Mouse (Mus musculus): ENCODE results near the gene Cyp1a2. TPM values are rescaled to one million over a fixed set of nuclear protein-coding genes. Genes with fewer than 3 reads are reported as not detected.

The Cyp1a2 gene
- total RNA-seq, 2 experiments from 2014 or later: not detected

DNA sequence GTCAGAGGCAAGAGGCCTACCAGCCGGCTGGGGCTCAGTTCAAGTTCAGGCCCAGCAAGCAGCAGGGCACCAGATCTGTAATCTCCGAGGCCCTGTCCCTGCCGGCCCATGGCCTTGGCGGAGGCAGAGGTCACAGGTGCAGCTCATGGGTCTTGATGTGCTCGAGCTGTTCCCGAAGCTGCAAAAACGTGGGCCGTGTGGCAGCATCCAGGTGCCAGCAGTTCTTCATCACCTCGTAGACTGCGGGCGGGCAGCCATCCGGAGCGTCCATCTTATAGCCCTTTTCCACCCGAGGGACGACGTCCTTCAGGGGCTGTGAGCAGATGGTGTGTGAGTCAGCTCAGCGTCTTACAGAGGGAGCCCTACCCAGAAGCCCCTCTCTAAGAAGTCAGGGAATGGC lies 56.3 kb downstream of the Cyp1a2 start:
- no peak for DNase-seq (ENCODE audit: low spot score in 2 of 2)

Other genes with a start within 250 kb of the Cyp1a2 start
- gene Ppcdc, start 243.6 kb downstream of the Cyp1a2 start, total RNA-seq (2021): 10 to 100 TPM; 16.8 to 17.3 TPM
- 100 to 1,000 TPM; 381 to 382 TPM for gene Scamp5, start 215.6 kb downstream of the Cyp1a2 start, total RNA-seq (2021)
- gene Rpp25, start 179.7 kb downstream of the Cyp1a2 start, total RNA-seq (2021): 10 to 100 TPM; 12.8 to 13.3 TPM
- gene Cox5a, start 162.4 kb downstream of the Cyp1a2 start, total RNA-seq (2021): 100 to 1,000 TPM; 372 to 373 TPM
- 10 to 100 TPM; 16.5 to 24.3 TPM for gene Fam219b, start 146.2 kb downstream of the Cyp1a2 start, total RNA-seq (2021)
- gene Mpi, start 130.9 kb downstream of the Cyp1a2 start, total RNA-seq (2021): 10 to 100 TPM; 68.8 to 70.9 TPM
- 10 to 100 TPM; 24.2 to 24.9 TPM for gene Scamp2, start 122.8 kb downstream of the Cyp1a2 start, total RNA-seq (2021)
- 10 to 100 TPM; 24.0 to 32.2 TPM for gene Ulk3, start 94.3 kb downstream of the Cyp1a2 start, total RNA-seq (2021)
- 1 to 10 TPM; 1.9 to 4.7 TPM for gene Cplx3, start 77.4 kb downstream of the Cyp1a2 start, total RNA-seq (2021)
- not detected for gene Lman1l, start 62.9 kb downstream of the Cyp1a2 start, total RNA-seq (2021)
- gene Csk, start 30.1 kb downstream of the Cyp1a2 start, total RNA-seq (2021): 10 to 100 TPM; 36.4 to 37.1 TPM
- under 1 TPM; 0.12 to 0.13 TPM for gene Cyp1a1, start 4.2 kb upstream of the Cyp1a2 start, total RNA-seq (2021)
- 10 to 100 TPM; 14.7 to 14.8 TPM for gene Edc3, start 24.8 kb upstream of the Cyp1a2 start, total RNA-seq (2021)
- 10 to 100 TPM; 75.3 to 76.6 TPM for gene Clk3, start 82.2 kb upstream of the Cyp1a2 start, total RNA-seq (2021)
- gene Arid3b, start 153.1 kb upstream of the Cyp1a2 start, total RNA-seq (2021): 1 to 10 TPM; 6.7 to 7.4 TPM
- gene Ubl7, start 227.3 kb upstream of the Cyp1a2 start, total RNA-seq (2021): 100 to 1,000 TPM in 1 of 2 experiments, 10 to 100 TPM in 1; 98.1 to 105 TPM